Mouse (Mus musculus): Measurements from ENCODE around the gene Atraid. TPM values are rescaled to one million over a fixed set of nuclear protein-coding genes. Genes with fewer than 3 reads are reported as not detected.

The Atraid gene
- polyA plus RNA-seq, 1 experiment from 2014 or later: 200 TPM

Other genes starting within 250 kb of the Atraid start
- gene Mapre3, start 233.7 kb upstream of the Atraid start, polyA plus RNA-seq (2014; fragmentation: Nextera tagmentation; extraction: Ambion mirVana): 66.1 and 93.3 TPM in 2 replicates
- gene Tmem214, start 180.3 kb upstream of the Atraid start, polyA plus RNA-seq (2014; fragmentation: Nextera tagmentation; extraction: Ambion mirVana): 30.6 and 37.5 TPM in 2 replicates
- 18.9 and 22.1 TPM in 2 replicates for gene Agbl5, start 159.6 kb upstream of the Atraid start, polyA plus RNA-seq (2014; fragmentation: Nextera tagmentation; extraction: Ambion mirVana)
- 265 and 340 TPM in 2 replicates for gene Ost4, start 140.5 kb upstream of the Atraid start, polyA plus RNA-seq (2014; fragmentation: Nextera tagmentation; extraction: Ambion mirVana)
- gene Emilin1, start 134.9 kb upstream of the Atraid start, polyA plus RNA-seq (2014; fragmentation: Nextera tagmentation; extraction: Ambion mirVana): 8.6 and 11.6 TPM in 2 replicates
- gene Khk, start 126.9 kb upstream of the Atraid start, polyA plus RNA-seq (2014; fragmentation: Nextera tagmentation; extraction: Ambion mirVana): 8.3 and 11.2 TPM in 2 replicates
- 21.4 and 26.2 TPM in 2 replicates for gene Cgref1, start 102.7 kb upstream of the Atraid start, polyA plus RNA-seq (2014; fragmentation: Nextera tagmentation; extraction: Ambion mirVana)
- 79.3 and 92.0 TPM in 2 replicates for gene Preb, start 88.0 kb upstream of the Atraid start, polyA plus RNA-seq (2014; fragmentation: Nextera tagmentation; extraction: Ambion mirVana)
- gene Tcf23, start 79.7 kb upstream of the Atraid start, polyA plus RNA-seq (2014; fragmentation: Nextera tagmentation; extraction: Ambion mirVana): not detected in 2 replicates
- 12.1 and 13.7 TPM in 2 replicates for gene Slc5a6, start 612 bp downstream of the Atraid start, polyA plus RNA-seq (2014; fragmentation: Nextera tagmentation; extraction: Ambion mirVana)
- gene Cad, start 6.5 kb downstream of the Atraid start, polyA plus RNA-seq (2014; fragmentation: Nextera tagmentation; extraction: Ambion mirVana): 16.5 and 19.4 TPM in 2 replicates
- not detected in 2 replicates for gene Dnajc5g, start 58.0 kb downstream of the Atraid start, polyA plus RNA-seq (2014; fragmentation: Nextera tagmentation; extraction: Ambion mirVana)
- 2.0 TPM in 2 replicates for gene Slc30a3, start 59.9 kb downstream of the Atraid start, polyA plus RNA-seq (2014; fragmentation: Nextera tagmentation; extraction: Ambion mirVana)
- not detected in 2 replicates for gene Trim54, start 68.4 kb downstream of the Atraid start, polyA plus RNA-seq (2014; fragmentation: Nextera tagmentation; extraction: Ambion mirVana)
- not detected in 2 replicates for gene Ucn, start 90.5 kb downstream of the Atraid start, polyA plus RNA-seq (2014; fragmentation: Nextera tagmentation; extraction: Ambion mirVana)
- gene Mpv17, start 105.9 kb downstream of the Atraid start, polyA plus RNA-seq (2014; fragmentation: Nextera tagmentation; extraction: Ambion mirVana): 36.6 and 37.4 TPM in 2 replicates
- gene Gm29609, start 131.6 kb downstream of the Atraid start, polyA plus RNA-seq (2014; fragmentation: Nextera tagmentation; extraction: Ambion mirVana): 1.1 and 2.0 TPM in 2 replicates
- gene Gtf3c2, start 131.8 kb downstream of the Atraid start, polyA plus RNA-seq (2014; fragmentation: Nextera tagmentation; extraction: Ambion mirVana): 45.7 and 47.5 TPM in 2 replicates
- gene Snx17, start 144.9 kb downstream of the Atraid start, polyA plus RNA-seq (2014; fragmentation: Nextera tagmentation; extraction: Ambion mirVana): 135 and 142 TPM in 2 replicates
- 84.5 and 87.3 TPM in 2 replicates for gene Eif2b4, start 145.1 kb downstream of the Atraid start, polyA plus RNA-seq (2014; fragmentation: Nextera tagmentation; extraction: Ambion mirVana)
- 7.2 and 8.7 TPM in 2 replicates for gene Zfp513, start 154.0 kb downstream of the Atraid start, polyA plus RNA-seq (2014; fragmentation: Nextera tagmentation; extraction: Ambion mirVana)
- gene Ppm1g, start 172.4 kb downstream of the Atraid start, polyA plus RNA-seq (2014; fragmentation: Nextera tagmentation; extraction: Ambion mirVana): 133 and 143 TPM in 2 replicates
- gene Nrbp1, start 192.6 kb downstream of the Atraid start, polyA plus RNA-seq (2014; fragmentation: Nextera tagmentation; extraction: Ambion mirVana): 160 and 167 TPM in 2 replicates
- 0.47 and 1.2 TPM in 2 replicates for gene Gm9970, start 192.9 kb downstream of the Atraid start, polyA plus RNA-seq (2014; fragmentation: Nextera tagmentation; extraction: Ambion mirVana)
- 2.0 and 2.8 TPM in 2 replicates for gene Krtcap3, start 203.4 kb downstream of the Atraid start, polyA plus RNA-seq (2014; fragmentation: Nextera tagmentation; extraction: Ambion mirVana)
- gene Ift172, start 242.8 kb downstream of the Atraid start, polyA plus RNA-seq (2014; fragmentation: Nextera tagmentation; extraction: Ambion mirVana): 24.0 and 29.7 TPM in 2 replicates
- gene Fndc4, start 247.8 kb downstream of the Atraid start, polyA plus RNA-seq (2014; fragmentation: Nextera tagmentation; extraction: Ambion mirVana): 68.0 and 72.6 TPM in 2 replicates
- not detected in 2 replicates for gene Gckr, start 249.1 kb downstream of the Atraid start, polyA plus RNA-seq (2014; fragmentation: Nextera tagmentation; extraction: Ambion mirVana)